Mouse (Mus musculus): Measurements from ENCODE around the gene Iqcf5. TPM values are rescaled to one million over a fixed set of nuclear protein-coding genes. Genes with fewer than 3 reads are reported as not detected.

Gene Iqcf5
- polyA plus RNA-seq (2015; fragmentation: Nextera tagmentation; extraction: Ambion mirVana) = not detected in 2 replicates

DNA sequence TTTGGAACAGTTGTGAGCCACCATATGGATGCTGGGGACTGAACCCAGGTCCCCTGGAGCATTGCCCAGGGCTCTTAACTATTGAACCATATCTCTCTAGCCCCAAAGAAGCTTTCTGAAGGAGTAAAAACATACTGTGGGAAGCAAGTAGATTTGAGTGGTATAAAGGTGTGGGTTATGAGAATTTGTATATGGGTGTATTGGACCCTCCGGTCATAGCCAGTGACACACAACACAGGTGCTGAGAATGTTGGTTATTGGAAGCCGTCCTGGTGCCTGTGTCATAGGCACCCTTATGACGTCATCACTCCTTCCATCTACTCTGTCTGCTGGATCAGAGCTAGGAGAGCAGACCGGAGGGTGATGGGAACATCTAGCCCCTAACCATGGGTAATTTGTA, at the start of gene Iqcf5:
Iqcf5 (plus strand) TSS at position 301 of the 400 bp plus-strand sequence.
- H3K27me3 ChIP-seq (ENCODE audit: control insufficient read depth, insufficient read depth, low read length) = peaks cover 5% of the 10 kb centered on the region
- no peak within 1 kb of the TSS for H3K4me3 ChIP-seq (ENCODE audit: low read length)
- H3K36me3 ChIP-seq (ENCODE audit: control insufficient read depth, insufficient read depth) = no peaks in the 10 kb centered on the region
- no peak within 1 kb of the TSS for H3K9ac ChIP-seq (ENCODE audit: low read length)
- no peaks in the 10 kb centered on the region for H3K9me3 ChIP-seq (replicated peaks; ENCODE audit: control insufficient read depth, low read length)
- peaks cover 10% of the 10 kb centered on the region for H3K4me1 ChIP-seq (ENCODE audit: control insufficient read depth, insufficient read depth, low read length)
- H3K27ac ChIP-seq (ENCODE audit: low read length) = no peak within 1 kb of the TSS
- no peak within 1 kb of the TSS for H3K4me2 ChIP-seq (ENCODE audit: low read depth, low read length)
- 86% methylated on average over 4 of the region's 4 CpGs for WGBS
- no peak for ATAC-seq (replicated peaks; ENCODE audit: extremely low read depth, insufficient read depth, low FRiP score)

DNA sequence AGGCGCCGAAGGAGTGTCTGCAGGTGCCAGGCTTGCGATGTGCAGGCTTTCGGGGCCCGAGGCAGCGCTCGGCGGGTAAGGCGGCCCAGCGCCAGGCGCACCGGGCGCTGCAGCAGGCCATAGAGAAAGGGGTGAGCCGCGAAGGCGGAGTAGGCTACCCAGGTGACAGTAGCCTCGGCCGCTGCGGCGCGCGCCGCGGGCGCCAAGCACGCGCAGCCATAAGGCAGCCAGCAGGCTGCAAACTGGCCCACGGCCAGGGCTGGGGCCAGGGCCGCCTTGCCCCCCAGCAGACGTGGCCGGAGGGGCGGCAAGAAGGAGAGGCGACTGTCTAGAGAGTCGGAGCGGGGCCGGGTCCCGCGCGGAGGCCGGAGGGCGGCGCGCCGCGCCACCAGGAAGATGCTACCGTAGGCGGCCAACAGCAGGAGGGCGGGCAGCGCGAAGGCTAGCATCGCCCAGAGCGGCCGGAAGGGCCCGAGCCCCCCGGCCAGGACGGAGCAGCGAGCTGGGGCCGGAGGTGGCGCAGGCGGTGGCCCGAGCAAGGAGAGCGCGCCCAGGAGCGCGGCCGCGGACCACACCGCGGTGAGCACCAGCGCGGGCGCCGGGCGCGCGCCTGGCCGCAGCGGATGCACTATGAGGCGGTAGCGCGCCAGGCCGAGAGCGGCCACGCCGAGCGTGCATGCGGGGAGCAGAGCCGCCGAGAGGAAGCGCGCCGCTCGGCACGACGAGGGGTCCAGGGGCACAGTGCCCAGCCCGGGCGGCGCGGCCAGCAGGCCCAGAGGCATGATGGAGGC, 49.4 kb upstream of the Iqcf5 start:
- Histone ChIP-seq H3K4me2 (ENCODE audit: low read depth, low read length) (peak overlapping the region; percentile 87), H3K27ac (ENCODE audit: low read length) (no peak overlapping the region), H3K27me3 (ENCODE audit: control insufficient read depth, insufficient read depth, low read length) (peaks cover 6% of the 10 kb centered on the region; the same call in 1 of the 2 replicates), H3K9ac (ENCODE audit: low read length) (peak overlapping the region; percentile 81), H3K36me3 (ENCODE audit: control insufficient read depth, insufficient read depth) (peaks cover 27% of the 10 kb centered on the region), H3K4me3 (ENCODE audit: low read length) (peak overlapping the region; percentile 71), H3K9me3 (replicated peaks; ENCODE audit: control insufficient read depth, low read length) (no peaks in the 10 kb centered on the region), H3K4me1 (ENCODE audit: control insufficient read depth, insufficient read depth, low read length) (peaks cover 10% of the 10 kb centered on the region)
- ATAC-seq (replicated peaks; ENCODE audit: extremely low read depth, insufficient read depth, low FRiP score) = peak; percentile 60
- WGBS = 2% methylated on average over 96 of the region's 99 CpGs

DNA sequence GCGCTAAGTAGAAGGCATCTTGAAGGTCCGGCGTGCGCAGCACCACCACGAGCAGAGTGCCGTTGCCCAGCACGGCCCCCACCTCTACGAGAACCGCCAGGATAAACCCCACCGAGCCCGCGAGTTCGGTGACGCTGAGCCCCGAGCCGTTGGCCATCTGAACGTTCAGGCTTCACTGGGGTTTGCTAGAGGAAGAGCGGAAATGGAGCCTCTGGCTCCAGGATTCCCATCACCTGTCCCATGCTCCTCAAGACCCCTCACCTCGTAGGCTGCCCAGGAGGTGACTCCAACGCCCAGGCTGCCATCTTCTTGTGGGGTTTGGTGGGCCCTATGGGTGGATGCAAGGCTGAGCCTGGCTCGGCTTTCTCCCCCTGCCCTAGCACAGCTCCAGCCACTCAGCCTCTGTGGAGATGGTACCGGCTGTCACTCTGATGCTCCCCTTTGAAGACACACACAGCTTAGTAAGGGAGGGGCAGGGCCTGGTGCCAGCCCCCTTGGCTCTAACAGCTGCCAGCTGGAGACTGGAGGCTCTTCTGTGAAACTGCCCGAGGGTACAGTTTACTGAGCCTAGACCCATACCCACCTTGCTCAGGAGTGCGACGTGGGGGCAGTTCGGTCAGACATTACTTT, 48.7 kb upstream of the Iqcf5 start, which contains the start of gene Gpr62:
Gpr62 (minus strand) TSS at position 368 of the 630 bp plus-strand sequence.
- peaks cover 21% of the 10 kb centered on the region for H3K36me3 ChIP-seq (ENCODE audit: control insufficient read depth, insufficient read depth)
- peaks cover 10% of the 10 kb centered on the region for H3K4me1 ChIP-seq (ENCODE audit: control insufficient read depth, insufficient read depth, low read length)
- WGBS = 32% methylated on average over 26 of the region's 26 CpGs
- no peak; the same call in 1 of the 2 replicates for ATAC-seq (replicated peaks; ENCODE audit: extremely low read depth, insufficient read depth, low FRiP score)
- H3K27me3 ChIP-seq (ENCODE audit: control insufficient read depth, insufficient read depth, low read length) = peaks cover 6% of the 10 kb centered on the region; the same call in 1 of the 2 replicates
- no peak within 1 kb of the TSS for H3K27ac ChIP-seq (ENCODE audit: low read length)
- peak within 1 kb of the TSS; percentile 87 for H3K4me2 ChIP-seq (ENCODE audit: low read depth, low read length)
- H3K4me3 ChIP-seq (ENCODE audit: low read length) = peak within 1 kb of the TSS; percentile 71
- H3K9me3 ChIP-seq (replicated peaks; ENCODE audit: control insufficient read depth, low read length) = no peaks in the 10 kb centered on the region
- peak within 1 kb of the TSS; percentile 81 for H3K9ac ChIP-seq (ENCODE audit: low read length)

DNA sequence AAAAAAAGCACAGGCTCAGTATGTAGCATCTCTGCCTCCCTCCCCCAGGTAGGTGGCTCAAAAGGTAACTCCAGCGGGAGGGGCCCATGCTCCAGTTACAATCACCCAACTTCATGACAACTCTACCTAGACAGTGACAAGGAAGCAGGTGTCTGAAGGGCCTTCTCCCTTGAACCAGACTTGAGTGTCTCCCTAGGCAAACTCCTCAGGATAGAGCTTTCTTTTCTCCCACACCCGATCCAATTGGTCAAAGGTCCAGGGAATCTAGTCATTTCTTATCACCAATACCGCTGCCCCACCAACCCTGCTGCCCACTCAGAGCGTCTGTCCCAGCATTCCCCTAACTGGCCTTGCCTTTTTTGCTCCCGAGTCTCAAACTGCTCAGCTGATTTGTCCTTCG, 47.7 kb upstream of the Iqcf5 start:
- no peak overlapping the region for H3K4me3 ChIP-seq (ENCODE audit: low read length)
- peaks cover 6% of the 10 kb centered on the region; the same call in 1 of the 2 replicates for H3K27me3 ChIP-seq (ENCODE audit: control insufficient read depth, insufficient read depth, low read length)
- H3K9me3 ChIP-seq (replicated peaks; ENCODE audit: control insufficient read depth, low read length) = no peaks in the 10 kb centered on the region
- H3K9ac ChIP-seq (ENCODE audit: low read length) = no peak overlapping the region
- ATAC-seq (replicated peaks; ENCODE audit: extremely low read depth, insufficient read depth, low FRiP score) = no peak
- H3K4me1 ChIP-seq (ENCODE audit: control insufficient read depth, insufficient read depth, low read length) = peaks cover 10% of the 10 kb centered on the region
- WGBS = 76% methylated on average over 6 of the region's 6 CpGs
- no peak overlapping the region for H3K4me2 ChIP-seq (ENCODE audit: low read depth, low read length)
- H3K36me3 ChIP-seq (ENCODE audit: control insufficient read depth, insufficient read depth) = peaks cover 18% of the 10 kb centered on the region
- H3K27ac ChIP-seq (ENCODE audit: low read length) = no peak overlapping the region

DNA sequence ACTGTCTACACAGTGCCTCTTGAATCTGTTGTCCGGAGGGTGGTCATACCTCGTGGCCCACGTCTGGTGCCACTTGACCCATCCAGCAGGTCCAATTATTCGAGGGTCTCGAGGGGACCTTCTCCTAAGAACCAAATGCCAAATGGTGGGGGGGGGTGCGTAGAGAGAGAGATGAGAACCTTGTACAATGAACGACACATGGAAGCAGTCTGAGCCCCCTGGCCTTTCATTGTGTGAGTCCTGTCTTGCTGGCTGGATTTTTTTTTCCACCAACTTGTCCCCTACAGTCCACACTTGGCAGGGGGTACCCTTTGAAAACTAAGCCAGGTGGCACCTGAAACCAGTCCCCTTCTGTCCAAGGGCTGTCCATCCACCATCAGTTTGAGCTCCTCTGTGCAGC, 46.6 kb upstream of the Iqcf5 start:
- H3K9ac ChIP-seq (ENCODE audit: low read length) = no peak overlapping the region
- WGBS = 82% methylated on average over 7 of the region's 7 CpGs
- peaks cover 12% of the 10 kb centered on the region for H3K36me3 ChIP-seq (ENCODE audit: control insufficient read depth, insufficient read depth)
- H3K4me2 ChIP-seq (ENCODE audit: low read depth, low read length) = no peak overlapping the region
- H3K4me1 ChIP-seq (ENCODE audit: control insufficient read depth, insufficient read depth, low read length) = peaks cover 10% of the 10 kb centered on the region
- H3K4me3 ChIP-seq (ENCODE audit: low read length) = no peak overlapping the region
- no peak for ATAC-seq (replicated peaks; ENCODE audit: extremely low read depth, insufficient read depth, low FRiP score)
- H3K9me3 ChIP-seq (replicated peaks; ENCODE audit: control insufficient read depth, low read length) = no peaks in the 10 kb centered on the region
- H3K27ac ChIP-seq (ENCODE audit: low read length) = no peak overlapping the region
- peaks cover 6% of the 10 kb centered on the region; the same call in 1 of the 2 replicates for H3K27me3 ChIP-seq (ENCODE audit: control insufficient read depth, insufficient read depth, low read length)

DNA sequence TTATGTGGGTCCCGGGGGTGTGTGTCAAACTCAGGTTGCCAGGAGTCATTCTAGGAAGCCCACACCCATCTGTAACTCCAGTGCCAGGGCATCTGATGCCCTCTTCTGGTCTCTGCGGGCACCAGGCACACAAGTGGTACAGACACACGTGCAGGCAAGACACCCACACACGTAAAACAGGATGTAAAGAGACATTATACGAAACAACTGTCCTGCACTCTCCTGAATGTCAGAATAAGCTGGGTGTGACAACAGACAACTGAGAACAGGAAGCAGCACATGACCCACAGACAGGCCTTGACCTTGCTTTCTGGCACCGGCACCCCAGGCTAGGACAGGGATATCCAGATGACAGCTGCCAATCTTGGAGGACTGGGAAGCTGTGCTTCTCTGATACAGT, 45.1 kb upstream of the Iqcf5 start:
- Histone ChIP-seq H3K4me2 (ENCODE audit: low read depth, low read length) (no peak overlapping the region), H3K4me1 (ENCODE audit: control insufficient read depth, insufficient read depth, low read length) (peaks cover 10% of the 10 kb centered on the region), H3K9ac (ENCODE audit: low read length) (no peak overlapping the region), H3K4me3 (ENCODE audit: low read length) (no peak overlapping the region), H3K9me3 (replicated peaks; ENCODE audit: control insufficient read depth, low read length) (no peaks in the 10 kb centered on the region), H3K27me3 (ENCODE audit: control insufficient read depth, insufficient read depth, low read length) (peaks cover 6% of the 10 kb centered on the region; the same call in 1 of the 2 replicates), H3K36me3 (ENCODE audit: control insufficient read depth, insufficient read depth) (no peaks in the 10 kb centered on the region), H3K27ac (ENCODE audit: low read length) (no peak overlapping the region)
- 60% methylated on average over 6 of the region's 6 CpGs for WGBS
- no peak for ATAC-seq (replicated peaks; ENCODE audit: extremely low read depth, insufficient read depth, low FRiP score)

DNA sequence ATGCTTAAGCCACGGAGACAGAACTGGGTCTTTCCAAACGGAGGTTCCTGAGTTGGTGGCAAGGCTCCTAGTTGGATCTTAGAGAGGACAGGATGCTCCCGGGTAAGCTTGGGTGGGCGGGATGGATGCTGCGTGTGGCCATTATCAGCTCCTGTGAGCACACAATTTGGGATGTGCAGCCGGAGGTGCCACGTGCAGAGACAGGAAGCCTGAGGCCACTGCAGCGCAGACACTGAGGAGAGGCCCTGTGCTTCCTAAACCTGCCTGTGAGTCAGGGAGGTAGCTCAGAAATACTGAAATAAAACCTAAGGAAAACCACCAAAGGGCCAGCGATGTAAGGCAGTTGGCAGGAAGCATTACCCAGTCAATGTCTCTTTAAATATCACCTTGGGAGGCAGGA, 44.6 kb upstream of the Iqcf5 start:
- Histone ChIP-seq H3K4me2 (ENCODE audit: low read depth, low read length) (no peak overlapping the region), H3K27ac (ENCODE audit: low read length) (no peak overlapping the region), H3K9ac (ENCODE audit: low read length) (no peak overlapping the region), H3K9me3 (replicated peaks; ENCODE audit: control insufficient read depth, low read length) (no peaks in the 10 kb centered on the region), H3K27me3 (ENCODE audit: control insufficient read depth, insufficient read depth, low read length) (0 out of 2 replicates have a peak, but pooled peaks cover 3% of the 10 kb centered on the region), H3K4me1 (ENCODE audit: control insufficient read depth, insufficient read depth, low read length) (peaks cover 10% of the 10 kb centered on the region), H3K36me3 (ENCODE audit: control insufficient read depth, insufficient read depth) (no peaks in the 10 kb centered on the region), H3K4me3 (ENCODE audit: low read length) (no peak overlapping the region)
- WGBS = 53% methylated on average over 9 of the region's 9 CpGs
- no peak for ATAC-seq (replicated peaks; ENCODE audit: extremely low read depth, insufficient read depth, low FRiP score)

DNA sequence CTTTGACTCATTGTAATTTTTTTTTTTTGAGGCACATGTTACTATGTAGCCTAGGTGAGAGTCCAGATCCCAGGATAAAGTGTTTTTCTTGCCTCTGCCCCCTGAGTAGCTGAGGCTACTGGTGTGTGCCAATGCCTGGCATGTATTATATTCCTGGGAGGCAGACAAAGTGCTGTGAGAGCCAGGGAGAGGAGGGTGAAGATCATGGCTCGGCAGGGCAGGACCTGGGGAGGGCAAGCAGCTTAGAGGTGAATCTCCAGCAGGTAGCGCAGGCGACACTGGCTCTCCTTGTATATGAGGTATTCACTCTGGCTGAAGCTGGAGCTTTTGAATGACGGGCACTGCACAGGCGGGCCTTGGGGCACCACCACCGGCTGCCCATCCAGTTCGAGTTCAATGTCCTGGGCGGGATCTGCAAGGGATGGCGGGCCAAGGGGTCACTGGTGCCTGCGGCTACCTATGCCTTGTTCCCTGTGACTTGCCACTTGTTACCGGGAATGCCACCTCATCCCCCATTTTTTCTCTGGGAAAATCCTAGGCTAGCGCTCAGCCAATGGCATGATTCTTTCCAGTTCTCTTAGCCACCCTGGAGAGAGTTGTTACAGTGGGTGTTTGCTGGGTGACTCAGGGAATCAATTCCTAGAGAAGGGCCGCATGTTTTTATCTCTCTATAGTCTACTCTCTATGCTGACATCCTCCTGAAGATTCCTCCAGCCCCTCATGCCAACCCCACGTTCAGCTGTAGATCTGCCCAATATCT, 43.2 kb upstream of the Iqcf5 start:
- Histone ChIP-seq H3K4me2 (ENCODE audit: low read depth, low read length) (0 out of 2 replicates have a peak overlapping the region, but pooled peaks have one; percentile 29), H3K4me1 (ENCODE audit: control insufficient read depth, insufficient read depth, low read length) (peaks cover 13% of the 10 kb centered on the region), H3K4me3 (ENCODE audit: low read length) (no peak overlapping the region), H3K9me3 (replicated peaks; ENCODE audit: control insufficient read depth, low read length) (no peaks in the 10 kb centered on the region), H3K27ac (ENCODE audit: low read length) (no peak overlapping the region), H3K9ac (ENCODE audit: low read length) (no peak overlapping the region), H3K27me3 (ENCODE audit: control insufficient read depth, insufficient read depth, low read length) (0 out of 2 replicates have a peak, but pooled peaks cover under 1% of the 10 kb centered on the region), H3K36me3 (ENCODE audit: control insufficient read depth, insufficient read depth) (no peaks in the 10 kb centered on the region)
- WGBS = 66% methylated on average over 14 of the region's 14 CpGs
- ATAC-seq (replicated peaks; ENCODE audit: extremely low read depth, insufficient read depth, low FRiP score) = no peak

All from heart, embryonic 16.5 days (tissue).